Mouse (Mus musculus): Measurements from ENCODE around the gene Pigp.
A peak's percentile ranks its signal among the peaks of the same experiment; 100 is the strongest.
"Not testable (repeated sequence)": the region's sequence is repeated elsewhere in the genome, so short reads cannot be mapped to it uniquely, and the experiment has no call there.

Pigp gene

GRCm38 (mm10) chr16:94356776-94357494 is 14.7 kb downstream of the Pigp start:
- no peak for DNase-seq

GRCm38 (mm10) chr16:94356046-94356445 is 15.6 kb downstream of the Pigp start:
- DNase-seq, result no peak

GRCm38 (mm10) chr16:94354450-94354849 is 17.2 kb downstream of the Pigp start:
- DNase-seq, result peak in 1 of 2 experiments; percentile 15

DNA sequence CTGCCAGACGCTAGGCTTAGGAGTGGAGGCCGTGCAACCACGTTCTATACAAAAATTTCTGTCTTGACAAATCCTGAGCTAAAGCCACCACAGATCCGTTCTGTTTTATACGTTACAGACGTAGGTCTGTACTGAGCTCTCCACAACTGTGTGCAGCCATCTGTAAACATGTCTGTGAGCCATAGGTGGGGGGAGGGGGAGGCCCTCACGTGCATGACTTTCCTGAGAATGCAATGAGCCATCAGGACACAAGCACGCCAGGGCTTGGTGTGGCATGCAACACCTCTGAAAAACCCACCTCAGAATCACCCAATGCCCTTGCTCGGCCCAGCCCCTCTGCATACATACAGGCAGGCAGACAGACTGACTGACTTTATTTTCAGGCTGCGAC is 21.4 kb downstream of the Pigp start:
- no peak for DNase-seq

DNA sequence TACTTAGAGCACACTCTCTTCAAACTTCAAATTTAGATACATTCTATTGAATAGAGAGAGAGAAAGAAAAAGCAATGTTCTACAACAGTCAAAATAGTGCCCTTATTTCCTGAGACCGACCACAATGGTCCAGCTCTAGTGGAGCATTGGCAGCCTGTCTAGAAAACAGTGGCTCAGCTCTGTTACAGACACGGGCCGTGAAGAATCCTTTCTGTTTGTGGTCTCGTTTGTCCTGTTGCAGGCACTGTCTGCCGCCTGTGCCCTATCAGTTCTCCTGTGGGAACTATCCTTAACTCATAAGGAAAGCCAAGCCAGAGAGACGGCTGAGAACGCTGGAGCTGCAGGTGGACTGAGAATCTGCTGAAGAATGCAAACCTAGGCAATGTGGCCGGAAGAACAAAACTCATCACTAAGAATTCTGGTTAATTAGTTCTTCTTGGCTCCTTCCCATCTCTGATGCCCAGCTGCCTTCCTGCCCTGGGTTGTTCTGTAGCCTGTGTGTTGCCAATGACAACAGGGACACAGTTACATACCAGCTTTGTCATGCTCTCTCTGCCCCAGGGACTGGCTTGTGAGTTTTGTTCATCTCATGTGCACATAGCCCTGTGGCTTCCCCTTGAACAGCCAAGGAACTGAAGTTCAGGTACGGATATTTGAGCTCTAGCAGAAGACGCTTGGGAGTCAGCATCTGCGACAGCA is 21.9 kb downstream of the Pigp start:
- no peak for DNase-seq

DNA sequence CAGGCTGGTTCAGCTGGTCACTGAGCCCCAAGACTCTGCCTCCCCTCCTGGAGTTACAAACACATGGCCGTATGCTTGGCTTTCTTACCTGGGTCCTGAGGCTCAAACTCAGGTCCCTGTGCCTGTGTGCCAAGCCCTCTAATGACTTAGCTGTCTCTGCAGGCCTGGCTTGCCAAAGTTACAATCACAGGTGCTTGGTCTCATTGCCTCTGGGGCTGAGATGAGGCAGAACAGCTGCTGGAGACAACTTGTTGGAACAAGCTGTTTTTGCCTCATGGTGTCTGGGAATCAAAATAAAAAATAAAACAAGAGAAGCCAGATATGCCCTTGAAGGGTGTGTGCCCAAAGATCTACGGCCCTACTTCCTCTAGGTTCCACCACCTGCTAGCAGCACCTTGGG is 22.9 kb downstream of the Pigp start:
- no peak for DNase-seq

GRCm38 (mm10) chr16:94347080-94347731 is 24.4 kb downstream of the Pigp start:
- DNase-seq, result no peak

DNA sequence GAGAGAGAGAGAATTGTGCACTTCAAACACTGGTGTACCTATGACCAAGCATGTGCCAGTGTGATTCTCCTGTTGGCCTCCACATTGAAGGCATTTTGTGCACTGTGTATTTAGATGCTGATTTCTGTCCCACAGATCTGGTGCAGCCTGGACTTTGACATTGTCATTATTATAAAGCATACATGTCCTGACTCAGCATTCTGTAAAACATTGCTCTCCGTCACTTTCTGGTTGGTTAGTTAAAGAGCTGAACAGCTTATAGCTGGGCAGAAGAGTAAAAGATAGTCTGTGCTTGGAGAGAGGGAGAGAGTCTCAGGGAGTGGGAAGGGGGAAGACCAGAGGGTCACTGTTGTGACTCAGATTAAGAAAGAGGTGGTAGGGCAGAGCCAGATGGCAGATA is 25.9 kb downstream of the Pigp start:
- no peak for DNase-seq

DNA sequence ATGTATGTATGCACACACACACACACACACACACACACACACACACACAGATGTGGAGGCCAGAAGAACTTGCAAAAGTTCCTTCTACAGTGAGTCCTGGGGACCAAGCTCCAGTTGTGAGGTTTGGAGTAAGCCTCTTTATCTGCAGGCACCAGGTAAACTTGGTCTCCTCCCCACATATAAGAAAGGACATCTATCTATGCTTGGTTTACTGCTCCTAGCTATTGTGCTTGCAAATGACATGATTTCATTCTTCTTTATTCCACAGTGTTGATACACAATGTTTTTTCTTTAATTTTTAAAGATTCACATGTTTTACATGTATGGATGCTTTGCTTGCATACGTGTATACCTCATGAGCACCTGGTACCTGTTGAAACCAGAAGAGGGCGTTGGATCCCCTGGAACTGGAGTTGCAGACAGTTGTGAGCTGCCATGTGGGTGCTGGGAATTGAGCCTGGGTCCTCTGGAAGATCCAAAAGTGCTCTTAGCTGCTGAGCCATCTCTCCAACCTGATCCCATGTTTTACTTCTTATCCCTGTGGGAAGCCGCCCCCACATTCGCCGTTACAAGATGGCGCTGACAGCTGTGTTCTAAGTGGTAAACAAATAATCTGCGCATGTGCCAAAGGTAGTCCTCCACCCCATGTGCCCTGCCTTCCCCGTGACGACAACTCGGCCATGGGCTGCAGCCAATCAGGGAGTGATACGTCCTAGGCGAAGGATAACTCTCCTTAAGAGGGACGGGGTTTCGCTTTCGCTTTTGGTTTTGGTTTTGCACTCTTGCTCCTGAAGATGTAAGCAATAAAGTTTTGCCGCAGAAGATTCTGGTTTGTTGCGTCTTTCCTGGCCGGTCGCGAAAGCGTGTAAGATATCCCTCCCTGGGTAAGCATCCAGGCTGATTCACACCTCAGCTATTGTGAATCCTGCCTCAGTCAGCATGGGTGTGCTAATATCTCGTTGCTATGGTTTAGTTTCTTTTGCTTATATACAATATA is 32.2 kb downstream of the Pigp start:
- not testable (repeated sequence) for DNase-seq

GRCm38 (mm10) chr16:94335656-94336055 is 36.0 kb downstream of the Pigp start:
- no peak for DNase-seq

DNA sequence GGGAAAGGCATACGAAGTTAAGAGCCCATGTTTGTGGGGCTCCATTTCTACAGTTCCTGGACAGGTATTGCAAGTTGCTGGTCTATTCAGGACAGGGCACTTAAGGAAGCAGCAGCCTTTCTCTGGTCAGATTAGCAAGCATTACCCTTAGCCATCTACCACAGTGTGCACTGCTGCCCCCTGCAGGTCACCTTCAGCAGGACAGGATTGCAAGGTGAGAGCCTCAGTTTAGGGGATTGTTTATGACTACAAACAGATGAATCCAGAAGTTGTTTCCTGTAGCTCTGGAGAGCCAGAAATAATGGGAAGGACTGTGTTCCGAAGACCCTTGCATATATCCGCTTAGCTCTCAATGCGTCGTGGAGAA is 39.8 kb downstream of the Pigp start:
- DNase-seq, result peak; percentile 54 to 83

DNA sequence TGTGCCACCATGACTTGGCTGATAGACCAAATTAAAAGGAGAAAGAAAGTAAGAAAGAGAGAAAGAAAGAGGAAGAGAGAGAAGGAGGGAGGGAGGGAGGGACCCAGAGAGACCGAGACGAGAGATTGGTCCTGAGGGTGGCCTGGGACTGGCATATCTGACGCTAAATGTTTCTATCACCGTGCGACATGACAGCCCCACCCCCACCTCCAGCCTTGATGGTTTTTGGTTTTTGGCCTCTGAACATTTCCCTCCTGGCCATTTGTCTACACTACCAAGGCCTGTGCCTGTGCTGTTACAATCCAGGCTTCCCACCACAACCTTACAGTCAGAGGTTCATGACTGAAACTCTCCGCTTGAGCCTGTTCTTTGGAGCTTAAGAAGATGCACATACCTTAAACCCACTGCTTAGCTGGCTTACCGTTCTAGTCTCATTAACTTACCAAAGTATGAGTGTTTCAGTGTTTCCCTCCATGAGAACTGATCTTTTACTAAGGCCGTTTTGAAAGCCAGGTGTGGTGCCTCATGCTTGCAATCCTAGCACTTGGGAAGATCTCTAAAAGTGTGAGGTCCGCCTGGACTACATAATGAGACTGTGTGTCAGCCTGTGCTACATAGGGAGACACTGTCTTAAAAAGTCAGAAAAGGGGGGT is 40.3 kb downstream of the Pigp start:
- no peak for DNase-seq

DNA sequence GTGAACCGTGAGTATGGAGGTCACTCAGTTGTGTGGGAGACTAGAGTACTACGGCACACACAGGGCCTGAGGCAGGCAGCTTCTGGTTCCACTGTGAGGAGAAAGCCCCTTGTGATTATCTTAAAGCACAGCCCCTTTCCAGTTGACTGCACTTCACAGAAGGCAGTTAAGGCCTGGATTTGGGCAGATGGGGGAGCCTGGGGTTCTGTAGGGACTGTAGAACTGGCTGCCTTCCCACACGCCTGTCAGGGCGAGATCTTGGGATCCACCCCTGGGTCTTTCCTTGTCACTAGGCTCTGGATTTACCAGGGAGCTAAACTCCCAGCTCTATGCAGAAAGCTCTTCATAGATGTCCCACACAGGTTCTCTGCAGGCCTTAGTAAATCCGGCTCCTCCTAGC is 41.2 kb downstream of the Pigp start:
- no peak for DNase-seq

GRCm38 (mm10) chr16:94328881-94329867 is 42.5 kb downstream of the Pigp start:
- peak in 1 of 2 experiments; percentile 13 for DNase-seq

GRCm38 (mm10) chr16:94327781-94328711 is 43.6 kb downstream of the Pigp start, which contains the start of gene Ripply3:
Ripply3 (plus strand) TSS chr16:94328420.
- DNase-seq, result peak in 1 of 2 experiments; percentile 31

GRCm38 (mm10) chr16:94326008-94326407 is 45.6 kb downstream of the Pigp start:
- DNase-seq, result no peak

GRCm38 (mm10) chr16:94323681-94324080 is 48.0 kb downstream of the Pigp start:
- DNase-seq, result no peak

DNA sequence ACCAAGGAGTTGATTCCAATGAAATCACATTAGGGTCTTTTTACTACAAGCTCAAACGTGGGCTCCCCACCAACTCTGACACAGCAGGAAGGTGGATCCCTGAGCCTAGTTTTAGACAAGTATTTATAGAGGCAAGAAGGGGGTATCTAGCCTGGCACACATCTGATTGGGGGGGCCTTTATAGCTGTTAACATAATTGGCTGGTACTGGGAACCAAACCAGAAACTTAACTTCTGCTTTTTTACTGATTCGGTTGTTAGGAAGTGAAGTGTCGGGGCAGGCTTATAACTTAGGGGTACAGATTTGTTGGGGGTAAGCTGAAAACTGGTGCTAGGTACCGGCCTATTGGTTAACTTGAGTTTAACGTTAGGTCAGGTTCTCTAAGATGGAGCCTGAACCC is 51.4 kb downstream of the Pigp start:
- no peak for DNase-seq

DNA sequence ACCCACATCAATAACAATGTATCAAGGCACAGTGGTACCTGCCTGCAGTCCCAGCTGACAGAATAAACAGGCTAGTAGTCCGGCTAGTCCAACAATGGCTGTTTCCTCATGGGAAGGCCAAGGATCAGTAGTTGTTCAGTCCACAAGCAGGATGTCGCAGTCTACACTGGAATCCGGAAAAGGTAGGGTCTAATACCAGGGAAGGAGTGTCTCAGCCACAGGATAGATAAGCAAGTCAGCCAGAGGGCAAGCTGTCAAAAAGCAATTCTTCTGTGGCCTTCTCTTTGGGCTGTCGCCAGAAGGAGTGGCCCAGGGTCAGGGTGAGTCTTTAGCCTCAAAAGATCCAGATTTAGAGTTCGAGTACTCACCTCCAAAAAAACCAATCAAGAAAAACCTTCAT is 53.9 kb downstream of the Pigp start:
- DNase-seq, result no peak

DNA sequence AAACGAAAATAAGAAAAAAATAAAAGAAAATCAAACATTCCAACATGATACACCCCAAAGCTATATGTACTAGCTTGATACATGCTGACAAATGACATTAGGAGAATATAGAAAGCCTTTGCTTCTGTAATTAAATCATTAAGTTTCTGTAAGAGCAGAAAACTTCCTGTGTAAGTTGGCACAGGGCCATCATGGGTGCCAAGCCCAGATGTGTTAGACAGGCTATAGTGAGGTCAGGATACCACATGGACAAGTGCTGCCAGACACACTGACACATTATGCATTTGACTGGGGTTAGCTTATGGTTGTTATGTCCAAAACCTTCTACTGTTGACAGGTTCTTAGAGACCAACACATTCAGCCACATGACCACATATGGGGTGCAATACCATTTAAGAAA is 56.4 kb downstream of the Pigp start:
- DNase-seq, result no peak

All from spleen, adult 18-20 months (tissue).